Mouse (Mus musculus): ENCODE measurements at regions not wholly inside any gene's neighbourhood (a gene's known extent, or its start where the extent isn't known, plus 50 kb on each side); places are given as distances from the start of the nearest gene placed in this dataset.

DNA sequence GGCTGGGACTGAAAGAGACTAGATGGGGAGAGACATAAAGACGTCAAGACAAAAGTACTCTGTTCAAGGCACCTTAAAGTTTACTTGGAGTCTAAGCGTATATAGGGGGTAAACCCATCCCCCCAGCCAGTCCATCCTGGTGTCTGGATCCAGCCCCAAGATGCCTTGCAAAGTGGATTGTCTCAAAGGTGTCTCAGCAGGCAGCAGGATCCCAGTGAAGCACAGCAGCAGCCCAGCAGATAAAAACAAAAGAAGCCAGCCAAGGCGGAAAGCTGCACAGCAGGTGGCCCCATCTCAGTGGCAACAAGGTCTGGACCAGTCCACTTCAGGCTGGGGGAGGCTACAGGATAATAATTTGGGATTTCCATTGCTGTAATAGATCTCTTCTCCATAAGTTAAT, 72.0 kb upstream of the Col5a2 start:
- DNase-seq (ENCODE audit: low read depth): no peak

DNA sequence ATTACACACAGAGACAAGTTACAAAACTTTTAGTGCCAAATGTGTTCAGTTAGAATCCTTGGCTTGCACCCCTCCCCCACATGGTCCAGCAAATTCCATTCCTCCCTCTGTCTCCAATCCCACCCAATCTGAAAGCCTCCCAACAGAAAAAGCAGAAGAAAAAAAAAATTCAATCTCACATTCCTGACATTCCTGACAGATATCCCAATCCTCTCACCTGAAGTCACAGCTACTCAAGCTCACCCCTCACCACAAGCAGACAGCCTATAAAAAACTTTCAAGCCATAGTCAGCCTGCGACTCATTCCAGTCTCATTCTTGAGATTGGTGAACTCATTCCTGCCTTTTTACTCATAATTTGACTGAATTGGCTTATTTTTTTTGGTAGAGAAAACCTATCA, 77.4 kb upstream of the Col5a2 start:
- DNase-seq (ENCODE audit: low read depth): no peak

DNA sequence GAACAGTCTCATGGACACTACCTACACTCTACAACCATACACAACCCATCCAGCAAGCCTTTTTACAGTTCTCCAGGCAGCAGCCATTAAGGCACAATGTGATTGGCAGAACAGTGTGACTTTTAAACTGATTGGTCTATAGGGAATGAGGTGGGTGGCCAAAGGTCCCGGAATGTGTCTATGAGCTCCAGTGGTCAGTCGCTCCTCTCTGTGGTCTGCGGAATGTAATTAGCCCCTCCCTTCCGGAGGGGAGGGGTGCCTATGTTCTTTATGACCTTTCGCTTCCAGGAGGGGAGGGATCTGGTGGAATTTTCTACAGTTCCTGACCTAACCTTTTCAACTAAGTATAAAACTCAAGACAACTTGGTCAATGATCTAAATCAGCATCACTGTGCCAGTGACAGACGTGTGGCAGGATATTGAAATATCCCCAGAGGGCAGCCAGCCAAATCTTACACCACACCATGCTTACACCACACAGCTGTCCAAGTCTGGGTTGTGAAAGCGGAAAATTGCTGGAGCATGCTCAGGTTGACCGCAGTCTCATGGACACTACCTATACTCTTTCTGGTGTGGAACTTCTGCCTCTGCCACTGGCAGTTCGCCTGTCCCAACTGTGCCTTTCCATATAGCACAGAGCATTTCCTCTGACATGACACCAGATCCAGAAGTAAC, 84.4 kb upstream of the Col5a2 start:
- DNase-seq (ENCODE audit: low read depth): peak; percentile 82

DNA sequence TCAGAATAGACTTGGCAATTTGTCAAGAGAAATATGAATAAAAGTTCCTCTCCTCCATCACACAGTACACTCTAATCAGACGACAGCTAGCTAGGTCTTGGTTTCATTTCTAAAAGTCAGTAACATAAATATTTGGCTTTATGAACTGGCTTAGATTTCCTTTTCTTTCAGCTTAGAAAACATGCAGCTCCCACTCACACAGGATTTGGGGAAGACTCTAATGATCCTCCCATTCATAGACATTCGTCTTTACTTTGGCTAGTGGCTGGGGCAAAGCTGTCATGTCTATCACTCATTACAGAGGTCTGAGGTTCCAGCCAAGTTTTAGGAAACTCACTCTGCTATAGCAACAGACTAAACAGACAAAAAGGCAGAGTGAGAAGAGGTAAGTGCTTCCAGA, 94.2 kb upstream of the Col5a2 start:
- no peak for DNase-seq (ENCODE audit: low read depth)

DNA sequence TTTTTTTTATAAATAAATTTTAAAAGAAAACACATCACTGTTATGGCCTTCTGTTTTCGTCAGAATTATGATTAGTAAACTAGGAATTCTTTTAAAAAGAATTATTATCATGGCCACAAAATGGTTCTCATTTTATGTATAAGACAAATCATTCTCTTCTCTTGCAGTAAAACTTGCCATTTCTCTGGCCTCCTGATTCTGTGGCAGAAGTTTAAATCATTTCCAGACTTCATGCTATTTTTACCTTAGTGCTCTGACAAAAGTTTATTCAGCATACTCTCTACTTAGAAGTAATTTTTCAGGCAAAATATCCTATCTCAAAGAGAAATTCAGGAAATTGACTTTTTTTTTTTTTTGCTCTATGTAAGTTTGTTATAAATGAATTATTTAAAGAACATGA, 96.3 kb upstream of the Col5a2 start:
- DNase-seq (ENCODE audit: low read depth): no peak

DNA sequence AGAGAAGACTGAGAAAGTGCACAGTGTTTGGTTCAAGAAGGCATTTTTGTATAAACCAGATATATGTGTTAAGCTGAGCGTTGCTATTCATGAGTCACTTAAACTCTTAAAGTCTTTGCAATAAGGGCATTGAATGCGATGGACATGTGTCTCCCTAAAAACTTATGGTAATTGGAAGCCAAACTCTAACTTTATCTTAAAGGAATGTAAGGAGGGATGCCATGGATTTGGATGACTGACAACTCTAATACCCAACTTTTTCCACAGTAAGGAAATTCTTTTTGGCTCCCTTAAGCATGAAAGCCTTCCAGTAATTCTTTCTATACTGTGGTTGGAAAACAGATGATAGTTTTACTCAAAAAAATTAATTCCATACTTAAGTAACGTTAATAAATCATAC, 96.9 kb upstream of the Col5a2 start:
- no peak for DNase-seq (ENCODE audit: low read depth)

DNA sequence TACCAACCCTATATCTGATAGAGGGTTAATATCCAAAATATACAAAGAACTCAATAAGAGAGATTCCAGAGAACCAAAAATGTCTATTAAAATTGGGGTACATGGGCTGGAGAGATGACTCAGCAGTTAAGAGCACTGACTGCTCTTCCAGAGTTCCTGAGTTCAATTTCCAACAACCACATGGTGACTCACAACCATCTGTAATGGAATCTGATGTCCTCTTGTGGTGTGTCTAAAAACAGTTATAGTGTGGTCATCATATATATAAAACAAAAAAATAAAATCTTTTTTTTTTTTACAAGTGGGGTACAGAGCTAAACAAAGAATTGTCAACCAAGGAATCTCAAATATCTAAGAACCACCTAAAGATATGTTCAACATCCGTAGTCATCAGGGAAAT, 102.5 kb upstream of the Col5a2 start:
- no peak for DNase-seq (ENCODE audit: low read depth)

DNA sequence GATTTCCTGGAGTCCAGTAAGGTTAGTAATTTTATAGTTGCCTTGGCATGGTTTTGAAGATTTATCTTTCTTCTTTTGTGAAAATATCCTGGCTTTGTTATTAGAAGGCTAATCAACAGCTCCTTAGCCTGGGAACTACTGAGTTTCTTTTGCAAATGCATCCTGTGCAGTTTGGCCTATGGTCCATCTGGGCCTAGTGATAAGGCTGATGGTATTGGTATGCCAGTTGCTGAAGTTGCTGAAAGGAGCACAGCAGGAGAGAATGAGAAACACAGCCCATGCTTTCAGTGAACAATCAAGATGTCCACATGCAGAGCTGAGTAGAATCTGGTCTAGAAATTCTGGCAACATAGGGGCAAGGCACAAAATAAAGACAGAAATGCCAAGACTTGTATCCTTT, 105.2 kb upstream of the Col5a2 start:
- DNase-seq (ENCODE audit: low read depth): no peak

DNA sequence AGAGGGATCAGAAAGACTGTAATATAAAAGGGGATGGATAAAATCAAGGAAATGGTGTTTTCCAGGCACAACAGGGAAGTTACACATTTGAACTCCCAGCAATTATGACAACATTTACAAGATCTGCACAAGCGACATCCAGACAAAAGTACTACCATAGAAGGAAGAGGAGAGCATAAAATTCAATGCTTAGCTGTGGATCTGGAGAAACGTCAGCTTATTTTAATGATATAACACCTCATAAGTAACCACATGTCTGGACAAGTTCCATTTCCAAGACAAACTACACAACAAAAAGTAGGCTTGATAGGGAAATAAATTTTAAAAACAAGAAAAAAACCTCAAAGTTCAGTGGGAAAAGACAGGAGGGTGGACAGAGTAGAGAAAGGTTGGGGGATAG, 115.9 kb upstream of the Col5a2 start:
- no peak for DNase-seq (ENCODE audit: low read depth)

DNA sequence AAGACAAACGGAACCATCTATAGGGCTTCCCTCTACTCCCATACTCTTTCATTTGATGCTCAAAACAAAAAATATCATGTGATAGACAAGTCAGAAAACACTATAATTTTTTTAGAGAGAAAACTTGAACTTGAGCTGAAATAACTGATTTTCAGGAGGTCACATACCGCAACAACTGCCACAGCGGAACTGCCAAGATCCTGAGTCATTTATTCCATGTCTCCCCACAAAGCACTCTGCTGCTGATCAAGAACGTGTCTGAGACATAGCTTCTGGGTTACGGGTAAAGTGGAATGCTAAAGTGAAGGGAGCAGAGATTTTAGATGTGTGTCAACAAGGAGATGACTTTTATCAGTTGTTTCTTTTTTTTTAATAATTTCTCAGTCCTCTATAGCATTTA, 122.8 kb upstream of the Col5a2 start:
- DNase-seq (ENCODE audit: low read depth): peak; percentile 88

DNA sequence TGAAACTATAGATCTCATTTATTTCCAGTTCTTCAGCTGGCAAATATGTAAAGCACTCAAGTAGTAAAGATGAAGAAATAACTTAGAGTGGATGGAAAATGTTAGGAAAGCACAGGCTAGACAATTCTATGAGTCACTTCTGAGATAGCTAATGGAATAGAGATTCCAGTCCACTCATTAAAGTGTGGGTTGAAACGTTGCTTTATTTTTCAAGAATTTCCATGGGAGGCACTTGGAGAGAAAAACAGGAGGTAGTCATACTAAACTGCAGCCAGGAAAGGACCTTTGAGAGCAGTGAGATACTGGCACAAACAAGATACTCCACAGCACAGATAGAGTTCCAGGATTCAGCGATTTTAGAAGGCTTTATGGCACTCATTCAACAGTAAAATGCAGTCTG, 123.7 kb upstream of the Col5a2 start:
- DNase-seq (ENCODE audit: low read depth): peak; percentile 79

DNA sequence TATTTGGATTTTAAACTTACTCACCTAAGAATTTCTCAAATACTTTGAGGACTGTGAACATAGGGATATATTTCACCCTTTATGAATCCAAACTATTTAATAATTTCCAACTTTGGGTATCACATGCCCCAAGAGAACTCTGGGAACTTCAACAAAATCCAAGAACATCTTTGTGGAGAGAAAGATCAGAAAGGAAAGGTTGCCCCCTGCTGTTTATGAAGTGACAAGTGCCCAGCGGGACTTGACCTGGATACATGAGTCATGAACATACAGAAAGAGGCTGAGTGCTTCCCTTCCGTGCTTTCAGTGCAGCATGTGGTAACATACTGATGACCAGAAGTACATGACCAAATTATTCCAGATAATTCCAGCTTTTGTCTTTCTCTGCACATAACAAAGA, 124.8 kb upstream of the Col5a2 start:
- DNase-seq (ENCODE audit: low read depth): peak; percentile 62

DNA sequence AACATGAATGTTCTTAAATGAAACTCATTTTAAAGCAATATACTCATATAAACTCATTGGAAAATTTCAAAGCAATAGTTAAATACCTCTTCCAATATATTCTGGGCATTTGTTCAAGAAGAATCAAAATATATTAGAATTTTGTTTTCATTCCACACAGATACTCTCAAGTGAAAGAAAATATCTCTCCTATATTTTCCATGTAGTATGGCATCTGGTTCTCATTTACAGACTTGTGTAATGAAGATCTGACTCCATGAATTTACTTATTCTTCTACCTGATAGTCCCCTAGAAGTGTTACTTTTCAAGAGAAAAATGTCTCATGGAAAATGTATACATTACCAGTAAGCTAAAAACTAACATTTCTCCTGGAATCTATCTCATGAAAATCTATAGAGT, 144.2 kb upstream of the Col5a2 start:
- DNase-seq (ENCODE audit: low read depth): no peak

DNA sequence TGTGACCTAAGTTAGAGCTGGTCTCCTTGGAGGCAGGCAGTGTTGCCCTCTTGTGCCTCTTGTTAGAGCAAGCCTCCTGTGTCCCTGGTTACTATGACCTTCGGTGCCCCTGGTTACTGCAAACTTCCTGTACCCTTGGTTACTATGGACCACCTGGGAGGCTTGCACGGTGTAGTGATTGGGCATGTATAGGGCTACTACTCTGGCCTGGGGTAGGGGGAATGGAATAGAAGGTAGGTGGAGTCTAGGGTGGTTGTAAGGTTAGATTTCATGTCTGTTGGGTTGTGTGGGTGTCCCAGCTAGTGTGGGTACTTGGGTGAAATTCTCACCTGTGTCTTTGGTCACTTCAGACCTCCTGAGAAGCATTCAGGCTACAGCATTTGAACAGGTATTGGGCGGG, 141.7 kb upstream of the Wdr75 start:
- DNase-seq (ENCODE audit: low read depth): no peak

DNA sequence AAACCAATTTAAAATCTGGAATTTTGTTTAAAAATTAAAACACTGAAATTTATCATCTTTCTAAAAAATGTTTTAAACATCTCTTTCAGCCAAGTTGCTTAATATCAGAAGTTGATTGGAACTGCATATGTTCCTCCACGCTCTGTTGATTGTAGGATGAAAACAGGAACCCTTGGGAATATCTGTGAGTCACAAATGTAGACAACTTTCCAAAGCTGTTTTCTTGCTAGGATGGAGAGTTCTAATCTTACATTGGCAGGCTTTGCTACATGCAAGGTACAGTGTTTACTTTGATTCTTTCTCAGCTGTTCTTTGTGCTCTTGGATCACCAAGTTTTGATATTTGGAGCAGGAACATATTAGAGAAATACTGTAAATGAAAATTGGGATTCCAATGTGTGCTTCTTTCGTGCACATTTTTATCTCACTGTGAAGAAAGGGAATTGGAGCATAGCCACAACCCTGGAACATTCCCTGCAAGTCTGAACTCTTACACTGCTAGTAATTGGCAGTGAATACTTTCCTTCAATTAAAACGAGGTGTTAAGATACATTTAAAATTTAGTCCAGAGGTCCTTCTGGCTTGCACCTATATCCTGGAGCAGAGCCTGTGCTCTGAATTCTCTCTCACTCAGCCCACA, 131.0 kb upstream of the Wdr75 start:
- no peak for DNase-seq (ENCODE audit: low read depth)

DNA sequence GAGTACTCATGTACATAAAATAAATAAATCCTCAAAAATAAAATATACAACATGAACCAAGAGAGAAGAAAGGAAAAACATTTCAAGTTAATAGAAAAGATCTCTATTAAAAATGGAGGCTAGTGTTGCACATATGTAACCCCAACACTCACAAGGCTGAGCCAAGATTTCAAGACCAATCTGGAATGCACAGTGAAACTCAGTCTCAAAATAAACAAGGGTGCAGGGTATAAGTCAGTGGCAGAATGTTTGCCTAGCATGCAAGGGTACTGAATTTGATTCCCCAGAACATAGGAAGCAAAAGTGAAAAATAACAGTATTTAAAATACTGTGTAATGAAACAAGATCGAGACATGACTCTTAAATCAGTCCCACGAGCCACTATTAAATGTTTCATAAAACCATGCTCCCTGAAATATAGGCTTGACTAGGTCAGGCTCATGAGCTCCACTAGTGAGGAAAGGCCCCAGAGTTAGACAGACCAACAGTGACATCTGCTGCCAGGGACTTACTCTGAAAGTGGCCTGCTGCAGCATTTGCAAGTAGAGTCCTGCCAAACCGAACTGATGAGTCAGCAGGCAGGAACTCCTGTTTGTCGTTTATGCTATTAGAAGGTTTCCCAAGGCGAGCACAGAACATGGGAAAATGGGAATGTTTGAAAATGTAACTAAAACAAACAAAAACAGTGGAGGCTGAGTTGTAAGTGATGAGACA, 122.4 kb upstream of the Wdr75 start:
- DNase-seq (ENCODE audit: low read depth): peak; percentile 99

DNA sequence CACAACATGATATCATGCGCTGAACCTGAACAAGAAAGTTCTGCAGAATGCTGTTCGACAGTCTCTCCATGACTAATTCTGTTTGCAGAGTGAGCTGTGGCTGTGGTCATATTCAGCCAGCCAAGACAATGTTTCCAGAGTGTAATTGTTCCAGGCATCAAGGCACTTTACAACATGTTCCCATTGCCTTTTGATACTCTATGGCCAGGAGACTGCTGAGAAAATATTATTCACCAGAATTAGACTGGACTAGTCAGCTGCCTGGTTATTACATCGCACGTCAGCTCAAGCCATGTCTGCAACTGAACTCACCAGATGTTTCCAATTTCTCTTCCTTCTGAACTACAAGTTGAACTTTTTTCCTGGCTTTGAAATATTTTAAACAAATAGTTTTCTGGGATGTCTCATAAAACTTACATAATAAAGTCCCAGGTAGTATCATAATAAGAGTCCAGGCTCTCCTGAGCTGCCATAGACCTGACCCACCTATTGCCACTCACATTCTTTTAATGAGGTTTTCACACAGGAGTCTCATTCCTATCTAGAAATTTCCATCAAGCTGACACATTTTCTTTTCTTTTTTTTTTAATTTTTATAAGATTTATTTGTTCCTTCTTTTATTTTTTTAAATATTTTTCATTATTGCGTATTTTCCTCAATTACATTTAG, 119.1 kb upstream of the Wdr75 start:
- DNase-seq (ENCODE audit: low read depth): peak; percentile 99

DNA sequence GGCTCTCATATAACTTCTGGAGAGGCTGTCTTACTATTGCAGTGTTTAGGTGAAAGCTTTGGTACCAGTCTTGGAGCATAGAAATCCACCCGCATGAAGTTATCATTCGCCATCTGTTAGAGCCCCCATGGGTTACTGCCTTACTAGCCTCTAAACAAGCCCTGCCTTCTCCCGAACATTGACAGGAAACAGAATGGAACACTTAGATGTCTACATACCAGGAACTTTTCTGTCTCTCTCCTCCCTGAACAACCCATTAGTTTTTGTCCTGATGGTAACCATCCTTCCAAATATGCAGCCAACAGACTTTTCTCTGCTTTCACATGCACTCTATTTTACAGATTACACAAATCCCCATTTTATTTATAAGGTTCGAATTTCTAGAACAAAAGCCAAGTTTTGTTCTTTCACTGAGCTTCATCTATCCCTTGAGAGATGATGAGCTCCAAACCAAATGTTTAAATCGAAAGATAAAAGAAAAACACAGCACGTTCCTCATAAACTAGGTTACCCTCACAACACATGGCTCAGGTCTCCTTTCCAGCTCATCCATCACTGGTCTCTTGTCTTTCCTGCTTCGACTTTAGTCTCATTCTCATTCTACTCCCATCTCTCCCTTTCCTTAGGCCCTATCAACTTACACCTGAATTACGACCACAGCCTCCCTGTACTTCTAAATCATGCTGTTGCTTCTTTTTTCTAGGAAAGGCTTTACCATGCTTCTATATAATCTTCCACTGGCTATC, 114.8 kb upstream of the Wdr75 start:
- DNase-seq (ENCODE audit: low read depth): no peak

DNA sequence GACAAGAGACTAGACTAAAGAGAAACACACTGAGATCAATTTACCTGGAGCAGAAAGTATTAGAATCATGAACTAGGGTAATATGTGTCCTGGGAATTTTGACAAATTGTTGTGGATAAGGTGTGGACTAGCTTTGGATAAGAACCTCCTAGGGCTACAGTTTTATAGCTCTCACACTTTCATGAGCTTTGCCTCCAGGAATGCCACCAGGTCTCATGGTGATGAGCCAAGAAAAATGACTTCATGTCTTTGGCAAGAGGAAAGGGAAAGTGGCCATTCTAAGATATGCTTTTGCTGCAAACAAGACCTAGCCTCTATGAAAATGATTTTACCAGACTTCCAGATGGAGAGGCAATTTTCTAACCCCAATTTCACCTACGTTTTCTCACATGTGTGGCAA, 94.1 kb upstream of the Wdr75 start:
- DNase-seq (ENCODE audit: low read depth): peak; percentile 81

DNA sequence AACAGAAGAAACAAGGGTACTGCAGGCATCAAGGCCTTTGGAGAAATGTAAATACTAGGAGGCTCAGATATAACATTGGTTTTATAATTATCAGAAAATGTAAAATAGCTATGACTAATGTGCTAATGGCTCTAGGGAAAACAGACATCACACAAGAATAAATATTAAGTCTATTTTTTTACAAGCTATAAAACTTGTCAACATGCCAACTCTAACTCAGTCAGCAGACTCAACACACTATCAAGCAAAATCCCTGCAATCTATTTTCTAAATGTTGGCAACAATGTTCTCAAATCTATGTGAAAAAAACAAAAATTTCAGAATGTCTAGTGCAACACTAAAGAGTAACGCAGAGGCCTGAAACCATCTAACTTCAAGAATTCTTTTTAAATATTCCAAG, 93.5 kb upstream of the Wdr75 start:
- DNase-seq (ENCODE audit: low read depth): no peak

DNA sequence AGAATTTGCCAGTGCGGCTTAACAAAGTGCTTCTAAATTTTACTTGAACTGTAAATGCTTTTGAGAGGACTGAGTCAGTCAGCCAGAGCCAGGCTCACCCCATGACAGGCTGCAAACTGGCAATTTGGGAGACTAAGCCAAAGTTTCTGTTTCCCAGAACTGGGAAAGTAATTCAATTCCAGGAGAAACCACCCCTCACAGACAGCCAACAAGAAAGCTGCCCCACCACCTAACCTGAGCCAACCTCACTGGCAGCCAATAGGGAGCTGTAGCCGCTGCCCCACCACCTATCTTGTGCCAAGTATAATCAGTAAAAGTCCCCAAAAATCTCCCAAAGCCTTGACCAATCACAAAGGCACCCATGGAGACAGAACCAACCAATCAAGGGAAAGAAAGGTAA, 71.6 kb upstream of the Wdr75 start:
- DNase-seq (ENCODE audit: low read depth): peak; percentile 98

DNA sequence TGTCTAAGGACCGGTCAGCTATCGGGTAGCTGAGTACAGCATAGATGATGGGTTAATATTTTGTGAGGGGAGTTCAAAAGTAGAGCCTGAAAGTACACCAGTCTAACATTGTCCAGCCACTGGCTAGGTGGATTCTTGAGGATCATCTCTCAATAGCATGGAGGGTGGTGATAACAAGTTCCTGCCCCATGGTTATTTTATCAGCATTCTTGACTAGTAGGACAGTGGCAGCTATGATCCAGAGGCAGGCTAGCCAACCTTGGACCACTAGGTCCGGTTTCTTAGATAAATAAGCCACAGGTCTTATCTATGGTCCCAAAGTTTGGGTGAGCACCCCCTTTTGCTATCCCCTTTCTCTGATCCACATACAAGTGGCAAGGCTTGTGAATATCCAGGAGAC, 62.0 kb upstream of the Wdr75 start:
- no peak for DNase-seq (ENCODE audit: low read depth)
